Mouse (Mus musculus): ENCODE data around the gene Trim63.

DNA sequence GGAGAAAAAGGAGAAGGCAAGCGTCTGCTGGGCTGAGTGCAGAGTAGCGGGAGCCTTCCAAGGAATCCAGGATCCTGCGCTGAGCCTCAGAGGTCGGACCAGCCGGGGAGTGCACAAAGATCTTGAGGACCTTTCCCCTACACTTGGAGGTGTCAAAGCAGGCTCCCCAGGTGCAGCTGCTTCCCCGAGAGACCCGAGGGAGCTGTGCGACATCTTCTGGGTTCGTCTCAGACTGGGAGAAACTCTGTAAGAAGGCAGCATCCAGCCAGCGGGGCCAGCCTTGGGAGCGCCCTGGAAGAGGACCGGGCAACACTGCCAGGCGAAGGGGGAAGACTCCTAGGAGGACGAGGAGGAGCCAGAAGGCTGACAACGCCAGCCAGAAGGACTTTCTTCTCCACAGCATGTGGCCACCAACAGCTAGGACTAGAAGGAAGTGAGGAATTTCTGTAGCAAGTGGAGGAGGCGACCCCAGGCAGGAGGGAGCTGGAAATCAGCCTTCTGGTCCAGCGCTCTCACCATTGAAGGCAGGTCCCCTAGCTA lies 56.5 kb downstream of the Trim63 start:
- TF ChIP-seq POLR2A (IDR thresholded peaks at IDR 0.05; ENCODE audit: extremely low read depth, insufficient read depth, low read length) (no peak), CTCF (IDR thresholded peaks at IDR 0.05; ENCODE audit: low read depth, low read length) (no peak)
